Mouse (Mus musculus): ENCODE results near the gene Smim5.

Smim5 gene

DNA sequence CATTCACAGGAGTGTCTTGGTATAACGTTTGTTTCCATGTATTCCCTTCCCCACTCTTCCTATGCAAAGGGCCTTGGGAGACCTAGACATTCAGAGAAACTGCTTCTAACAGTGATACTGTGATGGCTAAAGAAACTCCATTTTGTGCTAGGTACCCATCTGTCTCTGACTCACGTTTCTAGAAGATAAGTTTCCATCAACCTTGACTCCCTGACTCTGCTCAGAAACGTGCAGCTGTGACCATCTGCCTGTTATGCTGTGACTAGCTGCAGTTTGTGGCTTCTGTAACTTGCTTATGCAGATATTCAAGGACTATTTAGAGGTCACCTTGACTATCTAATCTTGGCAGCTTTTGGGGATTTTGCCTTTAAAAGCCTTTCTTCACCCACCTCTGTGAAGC, 31.5 kb downstream of the Smim5 start:
- no peak for DNase-seq

DNA sequence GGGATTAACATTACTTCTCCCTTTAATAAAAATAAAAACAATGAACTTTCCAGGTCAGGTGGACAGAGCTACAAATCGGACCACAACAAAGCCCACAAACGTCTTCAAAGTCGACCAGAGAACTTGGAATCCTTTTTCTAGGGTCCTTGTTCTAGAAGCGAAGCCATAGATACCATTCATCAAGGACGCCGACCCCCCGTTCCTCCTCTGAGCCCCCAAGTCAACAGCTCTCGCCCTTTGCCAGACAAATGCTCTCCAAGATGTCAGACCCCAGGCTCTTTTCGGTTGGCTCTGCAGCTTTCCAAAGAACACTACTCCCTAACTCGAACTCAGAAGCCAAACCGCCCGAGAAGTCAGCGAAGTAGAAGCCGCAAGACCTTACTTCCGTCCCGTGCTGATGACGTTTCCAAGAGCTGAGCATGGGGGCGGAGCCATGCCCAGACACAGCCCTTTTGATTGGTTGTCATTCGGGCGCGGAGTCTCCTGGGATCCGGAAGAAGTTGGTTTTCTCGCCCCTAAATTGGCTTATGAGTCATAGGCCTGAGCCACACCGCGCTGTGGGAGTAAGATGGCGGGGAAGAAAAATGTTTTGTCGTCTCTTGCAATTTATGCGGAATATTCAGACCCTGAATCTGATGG, 33.5 kb downstream of the Smim5 start, which contains the start of the genes Sap30bp and Recql5:
TSS of gene Sap30bp (plus strand) at position 175 of the 639 bp plus-strand sequence.
TSS of gene Recql5 (minus strand) at position 370 of the 639 bp plus-strand sequence.
- DNase-seq, result peak; percentile 97

DNA sequence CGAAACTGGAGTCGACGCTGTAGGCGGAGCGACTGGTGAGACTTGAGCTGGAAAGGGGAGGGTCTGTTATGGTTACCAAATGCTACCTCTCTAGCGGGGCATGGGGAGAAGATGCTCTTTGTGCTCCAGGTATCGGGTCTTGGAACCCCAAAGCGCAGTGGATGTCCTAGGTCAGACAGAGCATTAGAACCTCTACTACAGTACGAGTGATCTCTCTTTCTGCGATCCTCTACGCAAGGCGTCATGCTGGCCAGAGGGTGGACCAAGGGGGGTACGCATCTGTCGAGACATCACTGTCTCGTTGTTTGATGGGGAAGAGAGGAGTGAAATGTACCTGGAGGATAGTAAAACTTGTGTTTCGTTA, 34.0 kb downstream of the Smim5 start:
- DNase-seq, result no peak

DNA sequence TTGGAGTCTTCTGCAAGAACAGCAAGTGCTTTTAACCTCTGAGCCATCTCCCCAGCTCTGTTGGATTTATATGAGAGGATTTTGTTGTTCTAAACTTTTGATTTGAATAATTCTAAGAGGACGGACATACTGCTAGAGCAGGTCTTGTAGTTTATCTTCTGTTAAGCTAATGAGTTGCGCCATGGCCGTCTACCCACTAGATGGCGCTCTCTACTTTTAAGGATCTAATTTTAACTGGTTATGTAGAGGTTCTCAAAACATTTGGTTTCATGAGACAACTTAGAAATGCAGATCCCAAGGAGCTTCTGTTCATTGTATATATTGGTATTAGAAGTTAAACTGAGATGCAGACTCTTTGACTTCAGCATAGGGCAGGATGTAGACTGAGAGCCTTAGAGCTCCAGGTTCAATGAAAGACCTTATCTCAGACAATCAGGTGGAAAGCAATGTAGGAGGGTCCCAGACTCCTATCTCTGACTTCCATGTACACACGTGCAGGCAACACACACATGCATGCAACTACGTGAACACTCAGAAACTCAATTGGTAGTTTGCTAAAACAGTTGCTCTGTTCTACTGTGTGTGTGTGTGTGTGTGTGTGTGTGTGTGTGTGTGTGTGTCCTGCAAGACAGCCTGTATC, 40.0 kb downstream of the Smim5 start:
- DNase-seq, result peak; percentile 75

DNA sequence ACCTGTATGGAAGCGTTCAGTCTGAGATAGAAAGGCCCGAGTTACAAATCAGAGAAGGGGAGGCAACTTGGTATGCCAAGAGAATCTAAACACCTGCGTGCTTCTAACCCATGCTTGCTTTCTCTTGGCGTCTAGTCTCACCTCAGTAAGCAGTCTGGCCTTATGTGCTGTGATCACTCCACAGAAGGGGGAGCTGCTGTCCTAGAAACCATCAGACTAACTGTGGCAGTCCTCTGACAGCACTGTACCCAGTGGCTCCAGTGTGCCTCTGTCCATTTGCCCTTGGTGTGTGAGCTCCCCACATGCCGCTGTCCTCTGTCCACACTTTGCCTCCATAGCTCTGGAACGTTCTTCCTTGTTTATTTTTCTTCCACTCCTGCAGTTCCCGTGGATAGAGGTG, 42.2 kb downstream of the Smim5 start:
- DNase-seq, result no peak

DNA sequence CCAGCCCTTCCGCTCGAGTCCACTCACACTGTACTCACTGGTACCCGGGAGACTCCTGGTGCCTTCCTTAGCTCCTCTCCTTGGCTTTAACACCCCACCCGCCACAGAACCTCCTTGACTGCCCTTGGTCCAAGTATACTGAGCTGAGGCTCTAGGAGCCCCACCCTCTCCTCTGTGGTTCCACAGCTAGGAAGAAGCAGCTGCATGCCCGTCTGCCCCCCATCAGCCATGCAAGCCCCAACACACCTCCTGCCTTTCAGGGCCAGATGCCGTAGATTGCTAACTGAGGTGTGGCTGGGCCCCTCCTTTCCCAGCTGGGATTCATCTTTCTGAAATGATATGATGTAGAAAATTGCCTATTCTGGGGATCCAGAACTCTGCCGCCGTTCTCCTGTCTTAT, 45.5 kb downstream of the Smim5 start:
- no peak for DNase-seq

DNA sequence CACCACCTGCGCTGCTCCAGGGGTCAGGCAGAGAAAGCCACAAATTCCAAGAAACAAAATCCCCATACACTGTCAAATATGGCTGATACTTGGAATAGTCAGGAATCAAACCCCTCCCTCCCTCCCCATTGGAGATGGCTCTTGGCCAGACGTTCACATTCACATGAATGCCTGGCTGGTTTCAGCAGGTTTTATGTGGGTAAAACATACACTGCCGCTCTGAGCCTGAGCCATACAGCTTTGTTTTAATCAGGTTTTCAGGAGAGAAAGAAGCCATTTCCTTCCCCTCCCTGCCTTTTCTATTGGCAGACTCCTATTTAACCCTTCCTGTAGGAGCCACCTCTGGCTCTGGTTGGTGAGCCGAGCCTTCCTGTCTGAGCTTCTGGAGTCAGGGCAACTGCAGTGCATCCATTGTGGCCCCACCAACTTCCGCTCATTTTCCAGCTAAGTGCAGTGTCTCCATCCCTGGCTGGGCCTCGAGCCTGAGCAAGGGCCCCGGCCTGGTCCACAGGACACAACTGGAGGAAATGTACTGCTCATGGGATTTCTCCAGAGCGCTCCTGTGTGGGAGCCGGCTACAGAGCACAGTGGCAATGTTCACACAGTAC, 46.6 kb downstream of the Smim5 start:
- DNase-seq, result no peak

DNA sequence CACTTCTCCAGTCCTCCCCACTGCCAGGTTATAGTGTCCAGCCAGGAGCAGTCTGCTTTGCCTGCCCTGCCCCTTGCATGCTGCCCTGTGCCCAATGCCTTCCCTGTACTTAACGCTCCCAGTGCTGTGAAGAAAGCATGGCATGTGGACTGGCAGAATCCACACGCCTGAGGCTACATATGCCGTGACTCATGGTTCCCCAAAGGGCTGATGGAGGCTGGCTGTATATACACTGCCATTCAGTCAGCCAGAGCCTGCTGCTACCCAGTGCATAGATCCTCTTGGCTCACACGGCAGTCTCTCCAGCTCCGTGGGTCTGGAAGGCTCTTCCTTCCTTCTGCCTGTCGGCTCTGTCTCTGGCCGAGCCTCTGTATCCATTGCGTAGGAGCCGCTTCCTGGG, 48.5 kb downstream of the Smim5 start:
- DNase-seq, result no peak

DNA sequence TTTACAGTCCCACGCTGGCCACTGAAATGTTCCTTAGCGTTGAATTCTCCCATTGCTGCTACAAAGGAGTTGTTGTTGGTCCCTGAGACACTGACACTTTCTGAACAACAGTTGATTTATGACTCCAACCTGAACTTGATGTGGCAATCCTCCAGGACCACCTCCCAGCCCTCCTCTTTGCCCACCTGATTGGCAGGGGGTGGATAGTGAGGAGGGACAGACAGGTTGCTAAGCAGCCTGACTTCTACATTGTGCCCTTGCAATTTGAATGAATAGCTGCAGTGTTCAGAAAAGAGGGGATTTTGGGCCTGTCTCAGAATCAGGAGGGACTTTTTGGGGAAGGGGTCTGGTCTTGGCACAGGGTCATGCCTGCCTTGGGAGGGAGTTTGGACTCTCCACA, 51.0 kb downstream of the Smim5 start:
- DNase-seq, result no peak

DNA sequence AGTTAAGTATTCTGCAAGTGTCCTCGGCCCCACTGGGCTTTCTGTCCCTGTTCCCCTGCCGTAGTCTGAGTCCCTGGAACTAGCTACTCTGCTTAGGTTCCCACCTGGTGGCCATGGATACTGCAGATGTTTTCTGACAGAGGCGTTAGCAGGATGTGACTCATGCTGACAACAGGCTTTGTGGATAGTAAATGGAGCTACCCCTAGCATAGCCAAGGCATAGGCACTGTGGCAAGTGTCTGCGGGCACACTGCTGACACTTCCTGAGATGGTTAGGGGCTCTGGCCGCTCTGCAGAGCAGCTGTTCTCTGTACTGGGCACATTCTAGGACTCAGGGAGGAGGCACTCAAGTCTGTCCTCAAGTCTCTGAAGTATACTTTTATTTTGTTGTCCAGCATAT, 54.9 kb downstream of the Smim5 start:
- no peak for DNase-seq

DNA sequence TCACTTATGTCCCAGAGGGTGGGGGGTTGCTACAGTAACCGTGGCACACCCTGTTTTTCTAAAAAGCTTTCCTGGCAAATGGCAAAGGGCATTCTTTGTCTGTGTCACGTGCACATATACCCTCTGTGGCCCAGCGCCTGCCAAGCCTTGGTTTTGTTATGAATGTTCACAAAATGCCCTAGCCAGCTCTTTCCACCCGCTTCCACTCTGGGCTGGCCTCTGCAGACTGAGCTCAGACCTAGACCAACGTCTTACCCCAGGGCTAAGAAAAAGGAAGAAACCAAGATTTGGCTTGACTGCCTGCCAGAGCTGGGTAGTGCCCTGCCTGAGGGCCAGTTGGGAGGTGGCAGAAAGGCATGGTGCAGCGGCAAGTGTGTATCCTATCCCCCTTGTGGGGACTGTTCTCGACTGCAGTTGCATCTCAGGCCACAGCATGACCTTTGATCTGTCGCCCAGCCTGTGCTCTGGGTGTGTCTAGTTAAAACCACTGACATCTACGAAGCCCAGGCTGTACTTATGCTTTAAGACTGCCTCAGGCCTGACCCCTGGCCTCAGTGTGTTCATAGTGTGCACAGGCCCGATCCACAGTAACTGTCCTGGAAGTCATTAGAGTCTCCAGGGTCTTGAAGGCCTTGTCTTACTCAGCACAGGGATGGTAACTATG, 55.6 kb downstream of the Smim5 start:
- no peak for DNase-seq

Data from lung, postnatal 14 days (tissue).